Mouse (Mus musculus): Measurements from ENCODE around the gene Tie1. TPM values are rescaled to one million over a fixed set of nuclear protein-coding genes. Genes with fewer than 3 reads are reported as not detected.

Gene Tie1
- polyA plus RNA-seq (2015; fragmentation: Nextera tagmentation; extraction: Ambion mirVana), result 51.9 and 63.3 TPM in 2 replicates

DNA sequence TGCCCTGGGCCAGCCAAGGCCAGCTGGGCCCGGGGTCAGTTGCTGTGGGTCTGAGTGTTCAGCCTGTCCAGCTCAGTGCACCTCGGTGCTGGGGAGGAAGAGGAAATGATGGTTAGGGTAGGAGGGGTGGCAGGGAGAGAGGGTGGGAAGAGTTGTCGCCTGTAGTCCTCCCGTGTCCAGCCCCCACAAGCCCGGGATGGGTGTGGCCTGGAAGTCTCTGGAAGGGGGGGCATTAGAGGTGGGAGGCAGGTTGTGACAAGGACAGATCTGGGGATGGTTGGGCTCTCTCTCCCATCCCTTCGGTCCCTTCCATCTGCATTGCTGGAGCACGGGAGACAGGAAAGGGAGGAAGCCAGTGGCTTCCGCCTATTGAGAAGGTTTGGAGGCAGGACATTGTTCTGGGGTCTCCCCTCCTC lies at the start of gene Tie1:
Tie1 (minus strand) TSS at position 345 of the 416 bp plus-strand sequence.
- Histone ChIP-seq H3K27me3 (no peaks in the 10 kb centered on the region), H3K4me3 (peak within 1 kb of the TSS; percentile 39), H3K9ac (no peak within 1 kb of the TSS), H3K27ac (peak within 1 kb of the TSS; percentile 66), H3K4me2 (peak within 1 kb of the TSS; percentile 50), H3K4me1 (replicated peaks) (peaks cover 9% of the 10 kb centered on the region; the same call in 1 of the 2 replicates), H3K9me3 (replicated peaks) (no peaks in the 10 kb centered on the region), H3K36me3 (no peaks in the 10 kb centered on the region)
- WGBS, result 57% methylated on average over 8 of the region's 8 CpGs
- ATAC-seq (replicated peaks; ENCODE audit: insufficient number of reproducible peaks, insufficient read depth, low FRiP score, low read depth), result peak; percentile 94

DNA sequence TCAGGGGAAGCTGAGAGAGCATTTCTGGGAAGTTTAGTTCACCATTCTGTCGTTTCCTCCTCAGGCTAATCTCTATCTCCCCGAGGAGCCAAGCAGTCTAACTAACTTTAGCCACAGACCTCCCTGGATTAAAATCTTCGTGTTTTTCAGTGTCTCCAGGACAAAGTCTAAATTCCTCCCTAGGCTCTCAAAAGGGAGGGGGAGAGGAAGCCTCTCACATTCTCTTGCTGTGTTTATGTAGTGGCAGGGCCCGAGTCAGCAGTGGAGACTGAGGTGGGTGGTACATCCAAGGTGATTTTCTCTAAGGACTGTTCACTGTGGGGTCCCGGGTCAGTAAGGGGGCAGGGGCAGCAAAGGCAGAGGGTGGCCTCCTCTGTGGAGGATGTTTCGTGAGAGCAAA lies 47.9 kb upstream of the Tie1 start:
- H3K9me3 ChIP-seq (replicated peaks), result no peaks in the 10 kb centered on the region
- 28% methylated on average over 6 of the region's 6 CpGs for WGBS
- H3K27me3 ChIP-seq, result peaks cover 32% of the 10 kb centered on the region
- H3K9ac ChIP-seq, result no peak overlapping the region
- no peaks in the 10 kb centered on the region for H3K4me1 ChIP-seq (replicated peaks)
- H3K27ac ChIP-seq, result no peak overlapping the region
- ATAC-seq (replicated peaks; ENCODE audit: insufficient number of reproducible peaks, insufficient read depth, low FRiP score, low read depth), result no peak
- H3K4me3 ChIP-seq, result no peak overlapping the region
- H3K4me2 ChIP-seq, result no peak overlapping the region
- H3K36me3 ChIP-seq, result no peaks in the 10 kb centered on the region

DNA sequence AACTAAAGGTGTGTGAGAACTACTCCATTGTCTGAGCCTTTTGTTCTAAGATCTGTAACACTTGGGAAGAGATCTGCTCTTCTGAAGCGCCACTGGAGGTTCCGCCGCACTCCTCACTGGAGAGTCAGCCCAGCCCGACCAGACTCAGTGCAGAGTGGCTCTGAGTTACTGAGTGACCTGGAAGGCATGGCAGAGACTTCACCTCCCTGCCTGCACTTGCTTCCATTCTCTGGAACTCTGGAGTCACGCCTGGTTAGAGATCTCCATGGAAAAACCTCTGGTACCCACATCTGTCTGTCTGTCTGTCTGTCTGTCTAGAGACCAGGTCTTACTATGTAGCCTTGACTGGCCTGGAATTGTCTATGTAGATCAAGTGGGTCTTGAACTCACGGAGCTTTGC lies 45.7 kb upstream of the Tie1 start:
- no peak for ATAC-seq (replicated peaks; ENCODE audit: insufficient number of reproducible peaks, insufficient read depth, low FRiP score, low read depth)
- WGBS, result 78% methylated on average over 6 of the region's 6 CpGs

DNA sequence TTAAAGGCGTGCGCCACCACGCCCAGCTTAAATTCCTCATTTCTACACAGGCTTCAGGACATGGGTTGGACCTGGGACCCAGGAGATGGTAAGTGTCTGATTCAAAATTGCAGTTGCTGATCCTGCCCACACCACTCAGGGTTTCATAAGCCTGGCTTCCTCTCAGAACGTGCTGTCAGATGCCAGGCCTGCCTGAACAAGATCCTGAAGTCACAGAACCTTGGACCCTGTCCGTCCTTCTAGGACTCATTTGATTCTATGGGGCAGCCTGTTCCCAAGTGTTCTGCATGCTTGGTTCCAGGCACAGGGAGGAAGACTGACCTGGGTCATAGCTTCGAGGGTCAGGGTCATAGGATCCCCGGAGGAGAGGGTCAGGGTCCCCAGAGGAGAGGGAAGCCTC lies 43.7 kb upstream of the Tie1 start:
- H3K27ac ChIP-seq, result no peak overlapping the region
- 84% methylated on average over 7 of the region's 7 CpGs for WGBS
- H3K27me3 ChIP-seq, result peaks cover 14% of the 10 kb centered on the region; the same call in 1 of the 2 replicates
- no peaks in the 10 kb centered on the region for H3K9me3 ChIP-seq (replicated peaks)
- H3K36me3 ChIP-seq, result no peaks in the 10 kb centered on the region
- no peaks in the 10 kb centered on the region for H3K4me1 ChIP-seq (replicated peaks)
- no peak for ATAC-seq (replicated peaks; ENCODE audit: insufficient number of reproducible peaks, insufficient read depth, low FRiP score, low read depth)
- H3K9ac ChIP-seq, result no peak overlapping the region
- no peak overlapping the region for H3K4me3 ChIP-seq
- H3K4me2 ChIP-seq, result no peak overlapping the region

More for the DNA sequence above, 45.7 kb upstream of the Tie1 start:
- H3K27me3 ChIP-seq, result peaks cover 19% of the 10 kb centered on the region
- no peak overlapping the region for H3K4me3 ChIP-seq
- no peak overlapping the region for H3K4me2 ChIP-seq
- H3K27ac ChIP-seq, result no peak overlapping the region
- no peak overlapping the region for H3K9ac ChIP-seq
- H3K9me3 ChIP-seq (replicated peaks), result no peaks in the 10 kb centered on the region
- no peaks in the 10 kb centered on the region for H3K4me1 ChIP-seq (replicated peaks)
- H3K36me3 ChIP-seq, result no peaks in the 10 kb centered on the region

DNA sequence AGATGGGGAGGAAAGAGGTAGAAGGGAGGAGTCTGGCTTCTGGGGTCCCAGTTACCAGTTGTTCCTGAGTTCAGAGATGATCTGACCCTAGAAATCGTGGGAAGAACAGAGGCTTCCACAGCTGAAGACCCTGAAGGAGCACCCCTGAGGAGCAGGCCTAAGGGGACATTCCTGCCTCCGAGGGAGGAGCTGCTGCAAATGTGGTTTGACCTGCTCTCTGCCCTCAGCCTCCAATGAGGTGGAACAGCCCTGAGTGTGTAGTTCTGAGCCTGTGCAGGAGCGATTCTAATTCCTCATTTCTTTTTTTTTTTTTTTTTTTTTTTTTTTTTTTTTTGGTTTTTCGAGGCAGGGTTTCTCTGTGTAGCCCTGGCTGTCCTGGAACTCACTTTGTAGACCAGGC lies 43.3 kb upstream of the Tie1 start:
- Histone ChIP-seq H3K4me1 (replicated peaks) (no peaks in the 10 kb centered on the region), H3K27ac (no peak overlapping the region), H3K9me3 (replicated peaks) (no peaks in the 10 kb centered on the region), H3K4me2 (no peak overlapping the region), H3K36me3 (no peaks in the 10 kb centered on the region), H3K9ac (no peak overlapping the region), H3K27me3 (peaks cover 16% of the 10 kb centered on the region; the same call in 1 of the 2 replicates), H3K4me3 (no peak overlapping the region)
- ATAC-seq (replicated peaks; ENCODE audit: insufficient number of reproducible peaks, insufficient read depth, low FRiP score, low read depth), result no peak
- WGBS, result 61% methylated on average over 3 of the region's 4 CpGs

DNA sequence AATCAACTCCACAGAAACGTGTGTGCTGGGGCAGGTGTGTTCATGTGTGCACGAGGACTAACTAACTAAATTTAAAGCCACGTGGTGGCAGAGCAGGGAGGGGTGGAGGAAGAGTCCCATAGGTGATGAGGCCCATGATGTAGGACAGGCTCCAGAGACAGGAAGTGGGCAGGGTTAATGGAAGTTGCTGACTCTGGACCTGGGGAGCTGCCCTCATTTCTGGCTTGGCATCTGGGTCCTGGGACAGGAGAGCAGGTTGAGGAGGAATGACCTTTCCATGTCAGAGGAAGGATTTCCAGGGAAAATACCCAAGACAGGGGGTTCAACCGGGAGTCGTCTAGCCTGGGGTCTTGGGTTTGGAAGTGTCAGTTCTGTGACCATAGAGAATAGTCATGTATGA lies 42.8 kb upstream of the Tie1 start:
- Histone ChIP-seq H3K27ac (no peak overlapping the region), H3K36me3 (no peaks in the 10 kb centered on the region), H3K4me1 (replicated peaks) (no peaks in the 10 kb centered on the region), H3K9me3 (replicated peaks) (no peaks in the 10 kb centered on the region), H3K4me2 (no peak overlapping the region), H3K27me3 (peaks cover 18% of the 10 kb centered on the region; the same call in 1 of the 2 replicates), H3K4me3 (no peak overlapping the region), H3K9ac (no peak overlapping the region)
- ATAC-seq (replicated peaks; ENCODE audit: insufficient number of reproducible peaks, insufficient read depth, low FRiP score, low read depth), result no peak
- 56% methylated on average over 5 of the region's 5 CpGs for WGBS

DNA sequence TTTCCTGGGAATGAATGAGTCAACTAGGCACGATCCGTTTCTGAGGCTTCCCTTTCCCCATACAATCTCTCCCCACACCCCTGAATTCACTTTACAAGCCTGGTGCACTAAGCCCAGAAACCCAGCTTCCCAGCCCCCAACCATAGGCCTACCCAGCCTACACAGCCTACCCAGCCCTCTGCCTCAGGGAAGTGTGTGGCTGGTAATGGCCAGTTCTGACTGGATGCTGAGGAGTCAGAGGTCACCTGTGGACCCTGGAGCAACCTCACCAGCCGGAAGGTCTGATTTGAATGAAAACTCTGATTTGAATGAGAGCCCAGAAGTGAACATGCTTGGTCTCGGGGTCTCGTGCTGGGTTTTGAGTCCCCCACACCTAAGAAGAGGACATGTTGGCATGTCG lies 37.9 kb upstream of the Tie1 start:
- Histone ChIP-seq H3K4me1 (replicated peaks) (0 out of 2 replicates have a peak, but pooled peaks cover 7% of the 10 kb centered on the region), H3K27me3 (0 out of 2 replicates have a peak, but pooled peaks cover 5% of the 10 kb centered on the region), H3K27ac (no peak overlapping the region), H3K36me3 (no peaks in the 10 kb centered on the region), H3K4me2 (no peak overlapping the region; the same call in 1 of the 2 replicates), H3K9ac (no peak overlapping the region), H3K4me3 (no peak overlapping the region), H3K9me3 (replicated peaks) (no peaks in the 10 kb centered on the region)
- ATAC-seq (replicated peaks; ENCODE audit: insufficient number of reproducible peaks, insufficient read depth, low FRiP score, low read depth), result no peak
- WGBS, result 81% methylated on average over 6 of the region's 6 CpGs

DNA sequence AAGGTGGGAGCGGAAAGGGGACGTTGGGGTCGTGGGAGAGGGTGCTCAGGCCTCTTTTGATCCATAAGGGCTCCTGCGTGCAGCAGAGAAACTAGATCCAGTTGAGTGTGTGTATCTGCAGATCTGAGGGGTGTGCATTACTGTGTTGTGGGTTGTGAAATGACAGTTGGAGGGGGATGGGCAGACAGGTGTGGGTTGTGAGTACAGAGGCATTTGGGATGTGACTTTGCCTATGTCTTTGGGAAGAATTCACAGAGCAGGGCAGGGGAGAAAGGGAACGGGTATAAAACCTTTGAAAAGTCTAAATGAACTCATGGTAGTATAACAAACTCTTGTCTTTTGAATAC lies 37.4 kb upstream of the Tie1 start:
- 0 out of 2 replicates have a peak, but pooled peaks cover 7% of the 10 kb centered on the region for H3K4me1 ChIP-seq (replicated peaks)
- 0 out of 2 replicates have a peak, but pooled peaks cover 5% of the 10 kb centered on the region for H3K27me3 ChIP-seq
- H3K4me3 ChIP-seq, result no peak overlapping the region
- H3K9ac ChIP-seq, result no peak overlapping the region
- H3K9me3 ChIP-seq (replicated peaks), result no peaks in the 10 kb centered on the region
- H3K4me2 ChIP-seq, result peak overlapping the region; percentile 11; the same call in 1 of the 2 replicates
- no peak overlapping the region for H3K27ac ChIP-seq
- no peak for ATAC-seq (replicated peaks; ENCODE audit: insufficient number of reproducible peaks, insufficient read depth, low FRiP score, low read depth)
- H3K36me3 ChIP-seq, result no peaks in the 10 kb centered on the region
- WGBS, result 40% methylated on average over 5 of the region's 5 CpGs

DNA sequence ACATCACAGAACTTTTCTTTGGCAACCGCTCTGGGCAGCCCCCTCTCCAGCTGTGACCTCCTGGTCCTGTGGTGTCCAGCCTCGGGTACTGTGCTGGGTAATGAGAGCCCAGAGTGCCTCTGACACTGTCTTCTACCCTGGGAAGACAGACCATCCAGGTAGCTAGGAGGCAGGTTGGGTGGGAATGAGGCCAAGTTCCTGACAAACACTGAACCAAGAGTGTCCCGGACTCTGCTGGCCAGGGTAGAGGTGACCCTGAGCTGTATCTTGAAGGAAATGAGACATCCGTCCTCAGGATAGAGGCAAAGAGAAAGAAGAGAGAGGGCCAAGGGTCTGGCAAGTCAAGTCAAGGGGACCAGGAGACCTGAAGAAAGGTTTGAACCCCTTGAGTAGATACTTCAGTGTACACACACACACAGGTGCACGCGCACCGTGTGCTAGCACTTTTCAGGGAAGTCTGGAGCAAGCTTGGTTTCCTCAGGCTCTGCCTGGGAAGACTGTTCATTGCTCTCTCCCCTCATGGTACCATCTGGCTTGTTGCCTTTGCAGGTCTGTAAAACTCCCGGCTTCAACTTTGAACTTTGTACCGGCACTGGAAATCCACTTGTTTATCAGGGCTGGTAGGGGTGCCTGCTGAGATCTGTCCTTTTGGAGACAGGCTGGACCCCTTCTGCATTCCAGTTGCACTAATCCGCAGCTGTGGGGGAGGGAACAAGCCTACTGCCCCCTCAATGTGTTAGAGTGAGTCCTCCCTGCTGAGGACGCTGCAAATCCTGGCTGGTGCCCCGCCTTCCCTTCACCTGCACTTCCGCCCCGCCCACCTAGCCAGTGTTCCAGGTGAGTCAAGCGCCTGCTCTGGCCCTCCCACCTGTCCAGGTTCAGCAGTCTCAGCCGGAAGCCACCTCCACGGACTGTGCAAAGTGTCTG lies 36.8 kb upstream of the Tie1 start, which contains the start of gene 2610528J11Rik:
2610528J11Rik (plus strand) TSS at position 592 of the 927 bp plus-strand sequence.
- no peak within 1 kb of the TSS for H3K27ac ChIP-seq
- no peaks in the 10 kb centered on the region for H3K9me3 ChIP-seq (replicated peaks)
- H3K4me2 ChIP-seq, result peak within 1 kb of the TSS; percentile 11; the same call in 1 of the 2 replicates
- ATAC-seq (replicated peaks; ENCODE audit: insufficient number of reproducible peaks, insufficient read depth, low FRiP score, low read depth), result no peak
- 0 out of 2 replicates have a peak, but pooled peaks cover 5% of the 10 kb centered on the region for H3K27me3 ChIP-seq
- 34% methylated on average over 17 of the region's 17 CpGs for WGBS
- H3K9ac ChIP-seq, result no peak within 1 kb of the TSS
- H3K4me1 ChIP-seq (replicated peaks), result 0 out of 2 replicates have a peak, but pooled peaks cover 7% of the 10 kb centered on the region
- no peaks in the 10 kb centered on the region for H3K36me3 ChIP-seq
- no peak within 1 kb of the TSS for H3K4me3 ChIP-seq

DNA sequence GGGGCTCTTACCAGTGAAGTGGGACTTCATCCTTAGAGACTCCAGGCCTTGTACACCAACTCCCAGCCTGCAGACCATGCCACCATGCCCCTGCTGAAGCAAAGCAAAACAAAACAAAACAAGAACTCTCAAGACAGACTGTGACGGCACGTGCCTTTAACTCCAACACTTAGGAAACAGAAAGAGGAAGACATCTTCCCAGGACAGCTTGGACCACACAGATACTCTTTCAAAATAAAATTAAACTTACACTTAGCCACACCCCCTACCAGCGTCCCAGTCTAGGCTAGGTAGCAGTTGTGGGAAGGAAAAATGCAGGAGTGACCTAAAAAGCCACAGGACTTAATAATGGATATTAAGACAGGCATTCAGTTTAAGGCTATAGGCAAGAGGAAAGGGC lies 35.9 kb upstream of the Tie1 start:
- Histone ChIP-seq H3K27me3 (0 out of 2 replicates have a peak, but pooled peaks cover 5% of the 10 kb centered on the region), H3K9me3 (replicated peaks) (no peaks in the 10 kb centered on the region), H3K4me1 (replicated peaks) (0 out of 2 replicates have a peak, but pooled peaks cover 7% of the 10 kb centered on the region), H3K36me3 (no peaks in the 10 kb centered on the region), H3K4me2 (no peak overlapping the region), H3K4me3 (no peak overlapping the region), H3K9ac (no peak overlapping the region), H3K27ac (no peak overlapping the region)
- 68% methylated on average over 3 of the region's 3 CpGs for WGBS
- no peak for ATAC-seq (replicated peaks; ENCODE audit: insufficient number of reproducible peaks, insufficient read depth, low FRiP score, low read depth)

DNA sequence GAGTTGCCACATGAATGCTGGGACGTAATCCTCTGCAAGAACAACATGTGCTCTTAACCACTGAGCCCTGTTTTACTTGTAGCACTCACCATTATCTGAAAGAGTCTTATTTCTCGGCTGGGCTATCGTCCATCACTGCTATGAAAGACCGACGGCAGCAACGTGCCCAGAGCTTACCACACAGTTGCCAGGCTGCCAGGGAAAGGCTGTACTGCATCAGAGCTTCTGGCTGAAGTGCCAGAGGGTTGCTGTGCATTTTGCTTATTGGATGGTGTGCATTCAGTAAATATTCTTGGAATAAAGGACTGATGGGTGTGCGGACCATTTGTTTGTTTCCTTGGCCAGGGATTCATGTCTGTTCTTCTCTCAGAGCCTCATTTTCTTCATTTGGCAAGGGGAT lies 34.1 kb upstream of the Tie1 start:
- no peak overlapping the region for H3K27ac ChIP-seq
- H3K4me3 ChIP-seq, result no peak overlapping the region
- H3K4me1 ChIP-seq (replicated peaks), result 0 out of 2 replicates have a peak, but pooled peaks cover 7% of the 10 kb centered on the region
- H3K9ac ChIP-seq, result no peak overlapping the region
- H3K36me3 ChIP-seq, result no peaks in the 10 kb centered on the region
- WGBS, result 52% methylated on average over 7 of the region's 7 CpGs
- H3K4me2 ChIP-seq, result no peak overlapping the region
- no peak for ATAC-seq (replicated peaks; ENCODE audit: insufficient number of reproducible peaks, insufficient read depth, low FRiP score, low read depth)
- H3K27me3 ChIP-seq, result 0 out of 2 replicates have a peak, but pooled peaks cover 5% of the 10 kb centered on the region
- no peaks in the 10 kb centered on the region for H3K9me3 ChIP-seq (replicated peaks)

Data from heart, embryonic 15.5 days (tissue).